Mouse (Mus musculus) heart, postnatal 4 days (tissue): ENCODE results near the gene Slc16a10. TPM values are rescaled to one million over a fixed set of nuclear protein-coding genes. Genes with fewer than 3 reads are reported as not detected.

ENCODE experiments used
- DNase-seq: peaks from one replicate; pipeline ENCODE4 v3.0.0; 2021
- total RNA-seq, 2 experiments: library from RNA; stranded (reverse); gene quantifications; 2 replicates each; pipeline ENCODE4 v1.2.3; 2021

Slc16a10 gene
- total RNA-seq, 2 experiments from 2014 or later, result 12.9 to 14.3 TPM

DNA sequence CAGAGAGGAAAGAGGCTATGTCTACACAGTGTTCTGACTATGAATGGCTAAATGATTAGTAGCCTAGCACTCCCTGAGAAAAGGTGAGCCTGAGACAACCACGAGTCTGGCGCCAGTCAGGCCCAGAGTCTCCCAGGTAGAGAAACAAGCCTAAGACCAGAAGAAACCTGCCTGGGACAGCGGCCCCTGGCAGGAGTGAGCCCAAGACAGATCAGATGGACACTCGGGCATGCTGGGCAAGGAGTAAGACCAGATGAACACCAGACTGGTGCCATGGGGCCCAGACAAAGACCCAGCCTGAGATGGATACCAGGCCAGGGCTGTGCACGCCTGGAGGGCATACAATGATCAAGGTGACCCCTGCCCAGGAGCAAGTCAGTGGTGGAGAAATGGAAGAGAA, 32.5 kb downstream of the Slc16a10 start:
- no peak for DNase-seq

DNA sequence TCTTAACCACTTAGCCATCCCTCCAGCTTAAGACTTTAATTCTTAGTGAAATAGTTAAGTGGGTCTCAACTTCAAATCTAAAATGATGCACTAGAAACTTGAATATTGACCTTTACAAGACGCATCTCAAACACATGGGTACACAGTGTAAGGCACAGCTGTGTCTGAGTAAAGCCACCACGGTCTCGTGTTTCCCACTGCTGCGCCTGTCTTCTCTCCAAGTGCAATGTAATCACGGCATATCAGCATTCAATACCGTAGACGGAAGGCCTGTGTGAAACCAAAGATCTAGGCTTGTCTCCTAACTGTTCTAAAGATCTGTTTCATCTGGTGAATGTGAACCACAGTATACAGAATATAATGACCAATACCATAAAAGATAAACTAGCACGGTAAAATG, 33.1 kb downstream of the Slc16a10 start:
- no peak for DNase-seq

DNA sequence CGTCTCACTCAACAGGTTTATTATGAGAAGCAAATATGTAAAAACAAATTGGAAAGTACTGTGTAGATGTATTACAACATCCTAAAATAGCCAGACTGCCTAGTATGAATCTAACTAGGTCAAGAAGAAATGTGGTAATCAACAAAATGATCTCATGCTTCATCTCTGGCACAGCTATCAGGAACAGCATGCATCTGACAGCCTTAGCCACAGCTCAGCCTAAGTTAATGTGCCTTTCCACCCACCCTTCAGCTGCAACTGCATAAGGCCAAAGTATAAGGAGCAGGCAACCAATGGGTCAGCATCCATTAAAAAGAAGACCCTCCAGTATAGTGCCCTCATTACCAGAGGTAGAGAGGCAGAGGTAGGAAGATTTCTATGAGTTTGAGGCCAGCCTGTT, 34.1 kb downstream of the Slc16a10 start:
- no peak for DNase-seq

DNA sequence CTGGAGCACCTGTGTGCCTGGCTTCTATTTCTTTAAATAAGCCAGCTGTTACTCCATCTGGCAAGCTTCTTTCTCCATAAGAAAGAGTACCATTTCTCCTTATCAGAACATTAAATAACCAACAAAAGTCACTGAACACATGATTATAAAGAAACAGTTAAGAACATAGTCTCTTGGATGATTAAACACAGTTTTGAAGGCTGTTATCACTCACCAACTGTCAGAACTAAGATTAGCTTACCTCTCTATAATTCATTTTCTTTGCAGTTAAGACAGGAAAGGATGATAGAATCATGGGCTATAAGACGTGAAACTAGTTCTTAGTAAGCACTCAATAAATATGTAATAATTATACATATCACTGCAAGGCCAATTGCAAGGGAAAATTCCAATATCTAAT, 36.9 kb downstream of the Slc16a10 start:
- DNase-seq, result no peak

DNA sequence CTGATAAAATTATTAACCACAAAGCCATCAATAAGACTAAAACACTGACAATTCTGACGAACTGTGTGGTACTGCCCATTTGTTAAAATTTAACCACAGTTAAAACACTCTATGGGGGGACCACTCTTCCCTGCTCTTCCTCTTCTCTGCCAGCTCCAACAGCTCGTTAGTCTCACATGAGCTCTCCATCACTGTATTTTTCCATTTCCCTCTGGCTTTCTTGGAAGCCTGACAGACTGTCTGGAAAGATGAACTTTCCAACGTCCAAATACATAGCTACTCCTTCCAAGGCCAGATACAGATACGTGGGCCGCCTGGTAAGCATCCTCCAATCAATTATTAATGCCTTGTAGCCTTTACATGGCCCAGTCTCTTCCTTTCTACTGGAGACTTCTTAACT, 38.3 kb downstream of the Slc16a10 start:
- DNase-seq, result peak; percentile 33

DNA sequence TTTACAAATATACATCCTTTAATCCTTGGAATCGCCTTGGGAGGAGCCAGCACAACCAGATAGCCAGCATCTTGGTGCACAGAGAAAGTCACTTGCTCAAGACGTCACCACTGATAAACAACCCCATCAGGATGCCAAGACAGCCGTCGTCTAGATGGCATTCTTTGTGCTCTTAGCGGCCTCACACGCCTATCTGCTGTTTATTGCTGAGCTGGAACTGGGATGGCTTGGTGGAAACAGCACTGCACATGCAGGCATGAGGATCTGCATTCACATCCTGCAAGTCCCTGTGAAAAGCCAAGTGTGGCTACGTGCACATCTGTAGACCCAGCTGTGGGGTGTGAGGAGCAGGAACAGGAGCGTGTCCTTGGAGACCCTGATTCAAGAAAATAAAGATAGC, 39.1 kb downstream of the Slc16a10 start:
- no peak for DNase-seq

DNA sequence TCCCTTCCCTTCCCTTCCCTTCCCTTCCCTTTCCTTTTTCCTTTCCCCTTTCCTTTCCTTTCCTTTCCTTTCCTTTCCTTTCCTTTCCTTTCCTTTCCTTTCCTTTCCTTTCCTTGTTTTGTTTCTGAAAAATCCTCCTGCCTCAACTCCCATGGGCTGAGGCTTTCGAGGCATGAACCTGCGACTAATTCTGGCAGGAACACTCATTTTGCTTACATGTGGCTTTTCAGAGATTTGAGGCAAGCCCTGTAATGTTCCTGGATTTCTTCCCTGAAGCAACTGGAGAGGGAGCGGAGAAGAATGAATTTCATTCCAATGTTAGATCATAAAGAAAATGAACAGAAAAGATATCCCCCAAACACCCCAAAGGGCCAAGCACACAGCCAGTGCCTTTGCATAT, 39.9 kb downstream of the Slc16a10 start:
- no peak for DNase-seq

DNA sequence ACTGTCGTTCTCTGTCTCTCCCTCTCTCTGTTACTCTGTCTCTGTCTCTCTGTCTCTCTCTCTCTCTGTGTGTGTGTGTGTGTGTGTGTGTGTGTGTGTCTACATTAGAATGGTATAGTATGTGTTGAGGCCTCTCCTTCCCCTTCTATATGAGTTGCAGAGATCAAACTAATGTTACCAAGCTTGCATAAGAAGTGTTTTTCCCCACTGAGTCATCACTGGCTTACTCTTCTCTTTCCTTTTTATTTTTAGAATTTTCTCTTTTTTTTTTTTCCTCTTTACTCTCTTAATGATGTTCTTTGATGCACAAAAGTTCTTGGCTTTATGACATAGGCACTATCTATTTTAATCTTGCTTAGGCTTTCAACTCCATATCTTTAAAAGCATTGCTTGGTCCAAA, 43.6 kb downstream of the Slc16a10 start:
- no peak for DNase-seq

DNA sequence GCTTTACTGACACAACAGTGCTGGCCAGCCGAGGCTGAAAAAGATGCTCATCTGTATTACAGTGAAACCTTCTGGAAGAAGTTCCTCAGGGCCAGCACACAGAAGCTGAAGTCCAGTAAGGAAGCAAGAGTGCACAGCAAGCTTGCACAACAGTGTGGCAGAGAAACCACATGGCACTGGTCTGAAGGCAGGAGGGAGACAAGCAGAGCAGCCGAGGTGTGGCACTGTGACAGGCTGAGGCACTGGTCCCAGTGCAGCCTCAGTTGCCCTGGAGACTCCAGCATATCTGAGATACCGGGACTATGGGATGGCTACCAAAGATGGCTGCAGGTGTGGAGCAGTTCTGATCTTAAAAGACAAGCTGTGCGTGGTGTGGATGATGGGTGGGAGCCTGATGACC, 44.5 kb downstream of the Slc16a10 start:
- no peak for DNase-seq

DNA sequence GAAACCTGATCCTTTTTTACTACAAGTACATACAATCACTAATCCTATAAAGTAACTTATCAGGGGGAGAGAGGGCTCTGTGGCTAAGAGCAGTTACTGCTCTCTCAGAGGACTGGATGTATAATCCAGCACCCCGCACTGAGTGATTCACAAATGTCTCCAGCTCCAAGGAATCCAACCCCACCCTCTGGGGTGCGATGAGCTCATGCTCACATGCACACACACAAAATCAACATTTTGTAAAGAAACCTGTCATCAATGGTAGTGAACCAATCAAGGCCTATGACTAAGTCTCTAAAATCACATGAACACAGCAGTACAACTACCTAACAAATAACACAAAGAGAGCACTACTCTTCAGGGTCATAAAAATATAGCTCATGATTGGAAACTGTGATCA, 47.3 kb downstream of the Slc16a10 start:
- no peak for DNase-seq

DNA sequence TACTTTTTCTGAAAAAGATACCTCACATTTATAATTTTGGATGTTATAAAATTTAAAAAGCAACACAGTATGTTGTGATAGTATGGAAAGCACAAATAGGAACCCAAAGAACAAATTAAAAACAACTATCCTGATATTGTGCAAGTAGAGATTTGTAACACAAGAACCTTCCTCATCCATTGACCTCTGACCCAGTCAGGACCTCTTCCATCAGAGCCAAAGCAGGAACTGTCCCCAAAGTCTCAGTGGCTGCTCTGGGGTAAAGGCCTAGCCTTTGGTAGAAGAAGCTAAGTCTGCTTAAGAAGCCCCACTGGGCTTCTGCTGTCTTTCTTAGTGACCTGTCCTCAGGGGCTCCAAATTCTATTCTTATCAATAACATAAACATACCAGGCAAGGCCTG, 48.5 kb downstream of the Slc16a10 start:
- DNase-seq, result no peak

DNA sequence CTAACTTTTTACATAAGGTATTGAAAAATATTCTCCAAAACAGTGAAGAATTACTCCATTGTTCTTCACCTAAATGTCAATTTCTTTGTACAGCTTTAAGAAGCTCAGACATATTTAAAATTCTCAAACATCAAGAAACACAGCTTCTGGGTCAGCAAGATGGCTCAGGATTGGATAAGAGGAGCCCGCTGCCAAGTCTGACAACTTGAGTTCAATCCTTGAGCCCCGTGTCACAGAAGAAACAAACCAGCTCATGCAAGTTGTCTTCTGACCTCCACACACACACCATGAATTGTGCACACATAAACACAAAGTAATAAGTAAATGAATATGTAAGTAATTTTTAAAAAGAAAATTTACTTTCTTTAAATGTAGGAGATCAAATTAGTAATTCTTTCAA, 50.6 kb downstream of the Slc16a10 start:
- DNase-seq, result no peak

DNA sequence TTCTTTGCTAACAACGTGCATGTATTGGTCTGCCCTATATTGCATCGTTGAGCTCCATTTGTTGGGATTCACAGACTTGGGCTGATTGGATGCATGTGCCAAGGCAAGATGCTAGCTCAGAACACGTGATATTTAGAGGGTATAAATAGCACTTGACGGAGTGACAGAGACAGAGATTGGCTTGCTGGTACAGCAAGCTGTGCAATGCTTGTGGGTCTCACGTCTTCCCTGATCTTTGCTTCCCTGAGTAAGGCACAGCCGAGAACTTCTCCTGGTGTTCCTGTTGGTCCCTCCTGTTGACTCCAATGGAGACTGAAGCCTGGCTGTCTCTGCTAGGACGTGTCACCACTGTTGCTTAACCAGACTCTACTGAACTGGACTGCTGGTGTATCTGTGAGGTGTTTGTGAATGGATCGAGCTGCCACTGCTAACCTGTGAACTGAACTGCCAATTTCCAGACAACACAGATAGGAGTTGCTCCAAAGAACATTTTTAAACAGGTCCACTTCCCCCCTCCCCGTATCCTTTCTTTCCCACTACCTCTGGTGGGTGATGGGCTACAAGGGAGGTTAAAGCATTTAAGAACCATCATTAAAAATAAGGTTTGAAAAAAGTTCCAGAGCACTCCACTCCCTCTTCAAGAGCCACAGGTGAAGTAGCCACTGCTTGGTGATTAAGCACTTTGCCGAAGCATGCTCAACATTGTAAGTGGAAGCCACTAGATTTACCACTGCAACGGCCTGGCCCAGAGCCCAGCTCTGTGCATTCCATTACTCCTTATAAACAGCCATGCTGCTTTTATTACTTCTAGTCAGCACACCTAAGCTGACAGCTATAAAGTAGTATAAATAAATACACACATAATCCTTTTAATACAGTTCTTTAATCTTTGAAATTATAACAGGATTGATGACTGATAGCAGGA, 51.3 kb downstream of the Slc16a10 start:
- peak; percentile 66 for DNase-seq

DNA sequence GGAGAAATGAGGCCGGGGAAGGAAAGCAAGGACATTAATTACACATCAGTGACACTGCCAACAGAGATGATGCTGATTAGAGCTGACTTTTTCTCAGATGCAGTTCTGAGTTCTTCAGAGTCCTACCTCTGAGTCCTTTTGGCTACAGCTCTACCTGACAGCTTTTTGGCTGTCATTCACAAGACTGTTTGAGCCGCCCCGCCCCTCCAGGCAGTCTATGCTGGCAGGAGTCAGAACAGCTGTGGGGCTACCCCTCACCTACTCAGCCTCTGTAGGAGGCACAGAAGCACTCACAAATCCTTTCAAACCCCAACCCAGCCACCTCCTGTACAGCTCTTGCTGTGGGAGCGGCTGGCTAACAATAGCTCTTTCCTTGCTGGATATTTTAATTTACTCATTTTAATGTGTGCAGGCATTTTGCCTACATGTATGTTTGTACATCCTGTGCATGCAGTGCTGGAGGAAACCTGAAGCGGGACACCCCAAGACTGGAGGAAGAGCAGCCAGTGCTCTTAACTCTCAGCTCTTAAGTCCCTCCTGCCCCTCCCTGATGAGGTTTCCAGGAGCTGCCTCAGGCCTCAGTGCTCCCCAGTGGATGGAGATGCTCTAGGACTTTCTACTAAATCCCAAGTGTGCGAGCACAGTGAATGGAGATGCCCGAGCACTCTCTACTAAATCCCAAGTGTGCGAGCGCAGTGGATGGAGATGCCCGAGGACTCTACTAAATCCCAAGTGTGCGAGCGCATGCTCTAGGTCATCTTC, 57.5 kb downstream of the Slc16a10 start:
- peak; percentile 37 for DNase-seq

DNA sequence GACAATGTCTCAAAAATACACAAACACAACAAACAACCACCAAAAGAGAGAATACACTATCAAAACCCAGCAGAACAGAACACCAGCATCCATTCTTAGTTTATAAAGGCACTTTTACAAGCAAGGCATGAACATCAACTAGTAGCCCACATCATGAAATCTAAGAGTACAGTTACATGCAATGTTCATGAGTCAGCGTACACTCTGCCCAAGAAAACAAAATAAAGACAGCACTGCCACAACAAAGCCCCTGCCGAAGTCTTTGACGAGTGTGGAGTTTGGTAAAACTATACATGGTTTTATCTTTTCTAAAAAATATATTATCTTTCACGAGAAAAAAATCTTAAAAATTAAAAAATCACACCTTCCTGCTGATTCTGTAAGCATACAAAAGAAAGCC, 58.5 kb downstream of the Slc16a10 start:
- no peak for DNase-seq

DNA sequence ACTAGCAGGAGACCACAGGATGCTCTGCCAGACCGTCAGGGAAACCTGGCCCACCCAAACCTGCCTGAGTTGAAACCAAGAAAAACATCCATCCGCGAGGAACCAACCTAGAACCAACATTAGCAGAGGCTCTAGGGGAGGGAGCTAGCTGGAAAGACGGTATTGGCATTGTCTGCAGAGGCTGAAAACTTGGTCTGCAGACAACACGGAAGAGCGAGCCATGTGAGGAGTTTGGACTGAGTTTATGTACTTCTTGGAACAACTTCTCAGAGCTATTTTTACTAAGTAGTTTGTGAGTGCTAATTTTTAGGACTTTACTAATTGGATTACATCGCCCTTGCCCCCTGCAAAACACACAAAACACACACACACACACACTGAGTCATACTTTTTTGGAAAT, 59.4 kb downstream of the Slc16a10 start:
- no peak for DNase-seq

DNA sequence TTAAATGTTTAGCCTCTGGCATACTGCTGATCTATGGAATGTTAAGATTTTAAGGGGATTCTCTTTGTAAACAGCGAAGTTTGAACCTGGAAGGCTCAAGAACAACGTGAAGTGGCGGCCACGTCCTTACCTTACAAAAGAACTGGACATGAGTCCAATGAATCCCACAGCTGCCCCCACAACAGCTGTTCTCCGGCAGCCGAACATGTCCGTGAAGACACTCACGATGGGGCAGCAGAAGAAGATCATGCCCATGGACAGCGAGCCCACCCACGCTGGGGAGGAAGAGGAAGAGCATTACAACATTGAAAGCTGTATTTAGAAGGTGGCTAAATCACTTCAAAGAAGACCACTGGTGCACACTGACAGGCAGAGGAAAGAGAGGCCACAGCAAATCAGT, 61.5 kb downstream of the Slc16a10 start:
- DNase-seq, result no peak

DNA sequence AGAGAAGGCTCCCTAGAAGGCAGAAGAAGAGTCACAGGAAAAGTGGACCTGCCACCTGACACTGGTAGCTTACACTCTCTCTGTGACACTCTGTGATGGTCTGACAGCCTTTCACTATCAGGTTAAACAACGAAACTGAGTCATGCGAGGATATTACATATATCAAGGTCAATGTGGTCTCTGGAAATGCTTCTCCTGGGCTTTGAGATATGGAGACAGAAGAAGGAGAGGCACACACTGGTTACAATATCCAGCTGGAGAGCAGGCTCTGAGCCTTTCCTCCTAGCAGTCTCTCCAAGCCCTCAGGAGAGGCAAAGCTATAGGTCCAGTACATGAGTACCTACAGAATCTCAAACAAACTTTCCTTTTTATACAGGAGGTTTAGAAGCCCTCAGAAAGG, 62.8 kb downstream of the Slc16a10 start:
- DNase-seq, result no peak

DNA sequence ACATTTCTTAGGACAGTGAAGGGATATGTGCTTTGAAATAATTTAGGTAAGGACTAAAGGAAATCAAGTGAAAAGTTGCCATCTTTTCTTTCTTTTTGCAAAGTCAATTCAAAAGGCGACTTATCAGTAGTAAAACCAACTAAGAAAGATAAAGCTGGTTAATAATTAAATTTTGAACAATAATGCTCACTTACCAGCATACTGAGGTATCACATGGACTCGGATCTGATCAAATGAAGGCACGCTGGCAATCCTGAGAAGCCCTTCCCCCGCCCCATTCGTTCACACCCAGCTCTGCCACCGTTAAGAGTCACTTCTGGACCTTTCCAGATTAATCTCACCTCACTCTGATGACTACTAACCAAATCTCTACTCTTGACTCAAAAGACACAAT, 64.1 kb downstream of the Slc16a10 start:
- no peak for DNase-seq

DNA sequence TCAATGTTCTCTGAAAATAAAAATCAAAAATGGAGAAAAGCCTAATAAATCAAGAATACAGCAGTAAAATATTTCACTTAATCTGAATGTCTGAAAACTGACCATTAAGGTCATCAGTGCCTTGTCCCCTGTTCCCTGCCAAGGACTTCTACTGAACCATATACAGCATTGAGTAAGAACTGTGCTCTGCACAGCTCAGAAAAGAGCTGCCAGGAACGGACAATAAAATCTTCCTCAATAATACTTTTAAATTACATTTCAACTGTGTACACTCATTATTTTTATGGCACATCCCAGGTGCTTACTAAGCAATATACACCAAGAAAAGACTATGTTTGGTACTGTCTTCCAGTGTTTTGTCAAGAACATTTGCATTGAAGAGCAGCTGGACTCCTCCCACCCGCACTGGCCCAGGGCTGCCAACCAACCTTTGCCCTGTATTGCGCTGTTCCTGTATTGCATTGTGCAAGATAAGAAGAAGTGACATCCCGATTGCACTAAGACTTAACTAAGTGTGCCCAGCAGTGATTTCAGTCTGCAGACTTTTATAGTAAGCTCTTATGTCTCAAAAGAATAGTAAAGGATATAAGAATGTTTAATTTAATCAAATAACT, 64.6 kb downstream of the Slc16a10 start:
- no peak for DNase-seq

DNA sequence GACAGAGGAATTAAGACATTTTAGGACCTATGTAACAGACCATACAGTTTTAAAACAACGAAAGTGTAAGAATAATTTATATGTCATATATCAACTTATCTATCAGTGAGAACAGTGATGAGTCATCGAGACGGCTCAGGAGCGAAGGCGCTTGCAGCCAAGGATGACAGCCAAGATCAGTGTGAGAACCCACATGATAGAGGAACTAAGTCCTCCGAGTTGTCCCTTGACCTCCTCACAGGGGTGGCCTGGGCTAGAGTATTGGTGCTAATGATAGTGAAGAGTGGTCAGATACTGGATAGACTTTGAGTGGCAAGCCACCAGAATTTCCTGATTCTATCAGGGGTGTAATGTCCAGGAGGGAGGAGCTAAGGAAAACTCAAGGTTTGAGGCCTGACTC, 68.5 kb downstream of the Slc16a10 start:
- no peak for DNase-seq

DNA sequence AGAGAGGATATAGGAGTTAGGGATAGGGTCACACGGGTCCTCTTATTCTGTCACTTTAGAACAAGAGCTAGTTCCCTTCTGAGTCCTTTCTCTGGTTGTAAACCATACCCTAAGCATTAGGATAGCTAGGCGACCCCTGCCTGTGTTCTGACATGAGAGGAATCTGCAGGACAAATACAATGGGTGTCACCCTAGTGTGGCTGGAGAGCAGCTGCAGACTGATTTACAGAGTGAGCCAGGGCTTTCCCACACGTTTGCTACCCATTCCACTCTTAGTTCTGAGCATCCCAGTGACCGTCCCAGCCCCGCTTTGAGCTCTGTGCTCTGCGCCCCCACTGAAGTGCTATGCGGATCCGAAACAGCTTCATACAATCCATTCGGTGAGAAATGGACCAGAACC, 71.4 kb downstream of the Slc16a10 start:
- DNase-seq, result no peak

DNA sequence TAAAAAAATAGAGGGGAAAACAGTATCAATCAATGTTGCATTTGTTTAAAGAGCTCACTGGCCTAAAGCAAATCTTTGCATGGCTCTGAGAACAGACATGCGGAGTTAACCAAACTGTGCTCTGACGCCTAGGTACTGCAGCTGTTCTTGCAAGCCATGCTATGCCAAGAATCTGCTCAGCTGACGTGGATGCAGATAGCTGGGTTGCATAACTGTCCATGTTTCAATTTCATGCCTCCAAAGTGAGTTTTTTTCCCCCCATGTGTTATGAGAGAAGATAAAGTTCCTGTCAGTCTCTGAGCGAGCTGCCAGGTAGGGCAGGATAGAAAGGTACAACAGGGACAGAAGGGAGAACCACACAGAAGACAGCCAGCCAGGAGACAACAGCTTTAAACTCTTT, 72.8 kb downstream of the Slc16a10 start:
- peak; percentile 40 for DNase-seq

DNA sequence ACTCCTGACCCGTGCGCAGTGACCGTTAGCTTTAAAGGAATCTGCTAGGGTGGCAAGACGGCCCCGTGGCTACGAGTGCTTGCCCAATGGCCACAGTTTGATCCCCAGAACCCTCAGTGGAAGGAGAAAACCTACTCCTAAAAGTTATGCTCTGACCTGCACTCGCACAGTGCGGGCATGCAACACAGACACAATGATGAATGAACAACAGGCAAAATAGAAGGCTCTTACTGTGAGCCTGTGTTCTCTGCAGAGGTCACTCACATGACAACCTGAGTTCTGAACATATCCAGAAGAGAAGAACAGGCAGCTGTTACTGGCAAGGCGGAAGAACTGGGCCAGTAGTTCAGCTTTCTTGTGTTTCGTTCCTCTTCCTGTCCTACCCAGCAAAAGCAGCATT, 73.5 kb downstream of the Slc16a10 start:
- no peak for DNase-seq
